Mouse (Mus musculus) CH12.LX (cell line): ENCODE data around the gene Plekhn1. TPM values are rescaled to one million over a fixed set of nuclear protein-coding genes. Genes with fewer than 3 reads are reported as not detected.

Experiments used
- DNase-seq: peaks from one replicate; pipeline ENCODE4 v3.0.0-alpha.2; 2013; ENCODE audit errors: extremely low read depth
- H3K27ac ChIP-seq: 2 replicates; pipeline ENCODE4 v1.5.1; 2012; ENCODE audit warnings: low read depth, mild to moderate bottlenecking, control low read depth, moderate library complexity; ENCODE audit not compliant: insufficient read depth
- H3K27me3 ChIP-seq: replicated peaks from 2 replicates; pipeline ENCODE3; 2012; ENCODE audit warnings: inconsistent platforms
- H3K36me3 ChIP-seq, 2 experiments: replicated peaks in 1 of 2; 2 replicates each; pipeline versions ENCODE3 to v1.6.1; 2012; ENCODE audit warnings: inconsistent platforms in 1 of 2, low read length in 1 of 2, mild to moderate bottlenecking in 1 of 2, mixed read lengths in 1 of 2, moderate library complexity in 1 of 2; ENCODE audit not compliant: control insufficient read depth in 1 of 2, insufficient read depth in 1 of 2
- H3K4me1 ChIP-seq, 2 experiments: 2 replicates each; pipeline ENCODE4 v1.6.1; 2012; ENCODE audit warnings: inconsistent platforms in 1 of 2, moderate library complexity in 1 of 2; ENCODE audit not compliant: insufficient read depth in 2 of 2, control insufficient read depth in 1 of 2
- H3K4me2 ChIP-seq: 2 replicates; pipeline ENCODE4 v1.6.1; 2012; ENCODE audit warnings: low read depth, mild to moderate bottlenecking, control low read depth; ENCODE audit not compliant: poor library complexity, insufficient read depth, severe bottlenecking
- H3K4me3 ChIP-seq, 3 experiments: fragments of 150-350 bp in 1 of 3; sonication (generic) in 1 of 3; replicated peaks in 1 of 3; 2 replicates each; pipeline versions ENCODE3 to v1.5.1; 2011 to 2012; ENCODE audit warnings: low read depth in 2 of 3, low read length in 2 of 3, mild to moderate bottlenecking in 2 of 3, moderate library complexity in 2 of 3, control low read depth in 1 of 3, improper control_type of control experiment in 1 of 3, inconsistent platforms in 1 of 3, mixed read lengths in 1 of 3; ENCODE audit not compliant: poor library complexity in 1 of 3
- H3K79me2 ChIP-seq: replicated peaks from 2 replicates; pipeline ENCODE4 v1.6.1; 2012; ENCODE audit warnings: mild to moderate bottlenecking, moderate library complexity; ENCODE audit not compliant: control insufficient read depth, poor library complexity, insufficient read depth, severe bottlenecking; ENCODE audit errors: extremely low read depth
- H3K9ac ChIP-seq: 2 replicates; pipeline ENCODE4 v1.6.1; 2012; ENCODE audit warnings: low read depth, mild to moderate bottlenecking, control low read depth, moderate library complexity; ENCODE audit not compliant: insufficient read depth
- H3K9me3 ChIP-seq: replicated peaks from 2 replicates; pipeline ENCODE3; 2012; ENCODE audit warnings: low read length, inconsistent platforms, mixed read lengths
- BHLHE40 ChIP-seq: IDR thresholded peaks from 2 replicates; pipeline ENCODE4 v1.6.1; 2011; ENCODE audit warnings: mild to moderate bottlenecking, low read depth, low read length, improper control_type of control experiment
- CHD1 ChIP-seq: IDR thresholded peaks from 2 replicates; pipeline ENCODE4 v1.6.1; 2012; ENCODE audit warnings: low read depth, low read length, improper control_type of control experiment, inconsistent platforms
- CHD2 ChIP-seq: IDR thresholded peaks from 2 replicates; pipeline ENCODE4 v1.6.1; 2011; ENCODE audit warnings: low read length, improper control_type of control experiment
- CTCF ChIP-seq, 2 experiments: IDR thresholded peaks in 1 of 2; conservative IDR thresholded peaks in 1 of 2; 2 replicates each; pipeline ENCODE4 v1.5.1; 2011 to 2012; ENCODE audit warnings: low read depth in 2 of 2, low read length in 2 of 2, improper control_type of control experiment in 1 of 2, inconsistent platforms in 1 of 2, mild to moderate bottlenecking in 1 of 2, moderate library complexity in 1 of 2
- E2F4 ChIP-seq: IDR thresholded peaks from 2 replicates; pipeline ENCODE4 v1.6.1; 2011; ENCODE audit warnings: low read depth, low read length, improper control_type of control experiment; ENCODE audit not compliant: insufficient replicate concordance
- ELF1 ChIP-seq: IDR thresholded peaks from 2 replicates; pipeline ENCODE4 v1.6.1; 2014; ENCODE audit warnings: low read depth, mild to moderate bottlenecking, inconsistent platforms, low read length, improper control_type of control experiment
- GABPA ChIP-seq: IDR thresholded peaks from 2 replicates; pipeline ENCODE4 v1.6.1; 2012; ENCODE audit warnings: low read depth, low read length, improper control_type of control experiment, inconsistent platforms; ENCODE audit not compliant: insufficient replicate concordance
- JUN ChIP-seq: IDR thresholded peaks from 2 replicates; pipeline ENCODE4 v1.6.1; 2011; ENCODE audit warnings: low read depth, mild to moderate bottlenecking, low read length, improper control_type of control experiment, moderate library complexity; ENCODE audit not compliant: insufficient read depth
- JUND ChIP-seq: conservative IDR thresholded peaks from 2 replicates; pipeline ENCODE4 v1.6.1; 2011; ENCODE audit warnings: low read depth, low read length, improper control_type of control experiment
- KAT2A ChIP-seq: IDR thresholded peaks from 2 replicates; pipeline ENCODE4 v1.6.1; 2012; ENCODE audit warnings: low read length, improper control_type of control experiment, inconsistent platforms; ENCODE audit not compliant: insufficient replicate concordance
- MXI1 ChIP-seq: IDR thresholded peaks from 2 replicates; pipeline ENCODE4 v1.6.1; 2011; ENCODE audit warnings: mild to moderate bottlenecking, low read depth, low read length, improper control_type of control experiment
- MYC ChIP-seq: IDR thresholded peaks from 2 replicates; pipeline ENCODE4 v1.6.1; 2011; ENCODE audit warnings: low read depth, mild to moderate bottlenecking, improper control_type of control experiment, low read length
- NRF1 ChIP-seq: IDR thresholded peaks from 2 replicates; pipeline ENCODE4 v1.6.1; 2014; ENCODE audit warnings: low read depth, mild to moderate bottlenecking, inconsistent platforms, low read length, improper control_type of control experiment, moderate library complexity
- PAX5 ChIP-seq: IDR thresholded peaks from 2 replicates; pipeline ENCODE4 v1.6.1; 2012; ENCODE audit warnings: low read length, inconsistent platforms, mixed read lengths
- POLR2AphosphoS2 ChIP-seq: IDR thresholded peaks from 2 replicates; pipeline ENCODE4 v1.6.1; 2011; ENCODE audit warnings: low read depth, low read length, improper control_type of control experiment
- RCOR1 ChIP-seq: conservative IDR thresholded peaks from 2 replicates; pipeline ENCODE4 v1.6.1; 2012; ENCODE audit warnings: low read depth, mild to moderate bottlenecking, inconsistent platforms, low read length, improper control_type of control experiment
- SMC3 ChIP-seq: IDR thresholded peaks from 2 replicates; pipeline ENCODE4 v1.6.1; 2011; ENCODE audit warnings: low read depth, low read length, improper control_type of control experiment
- TCF12 ChIP-seq: IDR thresholded peaks from 2 replicates; pipeline ENCODE4 v1.6.1; 2014; ENCODE audit warnings: low read depth, mild to moderate bottlenecking, inconsistent platforms, low read length, improper control_type of control experiment
- USF1 ChIP-seq: IDR thresholded peaks from 2 replicates; pipeline ENCODE4 v1.6.1; 2014; ENCODE audit warnings: low read depth, mild to moderate bottlenecking, inconsistent platforms, low read length, improper control_type of control experiment
- USF2 ChIP-seq: conservative IDR thresholded peaks from 2 replicates; pipeline ENCODE4 v1.6.1; 2011; ENCODE audit warnings: low read depth, low read length, improper control_type of control experiment
- ZC3H11A ChIP-seq: IDR thresholded peaks from 2 replicates; pipeline ENCODE4 v1.6.1; 2012; ENCODE audit warnings: low read depth, mild to moderate bottlenecking, inconsistent platforms, low read length, improper control_type of control experiment
- ZKSCAN1 ChIP-seq: IDR thresholded peaks from 2 replicates; pipeline ENCODE4 v1.6.1; 2012; ENCODE audit warnings: low read depth, inconsistent platforms, low read length, improper control_type of control experiment, borderline replicate concordance
- ZMIZ1 ChIP-seq: IDR thresholded peaks from 2 replicates; pipeline ENCODE4 v1.6.1; 2012; ENCODE audit warnings: low read depth, mild to moderate bottlenecking, inconsistent platforms, low read length, improper control_type of control experiment
- dilution Hi-C: fragments of 300-500 bp; cut with MboI; formaldehyde crosslinking; loops from 2 replicates; pipeline ENCODE4 v1.14.3; 2020; ENCODE audit warnings: low sequenced_read_pairs; ENCODE audit not compliant: extremely low pct_unique_long_range_greater_than_20kb, extremely low pct_ligation_motif_present
- in situ Hi-C: fragments of 300-500 bp; cut with MboI; formaldehyde crosslinking; loops from 3 replicates; pipeline ENCODE4 v1.14.3; 2019; ENCODE audit warnings: low sequenced_read_pairs, low pct_ligation_motif_present, low pct_unique_long_range_greater_than_20kb, mixed read lengths
- polyA plus RNA-seq: library from polyadenylated mRNA; unstranded; fragments of >175 nt; gene quantifications from 2 replicates; pipeline ENCODE4 v1.2.1, GENCODE M21; 2012; ENCODE audit warnings: low read depth; ENCODE audit not compliant: insufficient read length
- total RNA-seq, 2 experiments: library from RNA; depleted of rRNA; stranded (reverse); fragments of 300-350 nt in 1 of 2; fragments of >200 nt in 1 of 2; gene quantifications; 2 replicates each; pipeline ENCODE4 v1.2.3; 2012 to 2014

Gene Plekhn1
- total and polyA plus RNA-seq, 3 experiments, result 3.3 to 9.7 (median 6.5) TPM

DNA sequence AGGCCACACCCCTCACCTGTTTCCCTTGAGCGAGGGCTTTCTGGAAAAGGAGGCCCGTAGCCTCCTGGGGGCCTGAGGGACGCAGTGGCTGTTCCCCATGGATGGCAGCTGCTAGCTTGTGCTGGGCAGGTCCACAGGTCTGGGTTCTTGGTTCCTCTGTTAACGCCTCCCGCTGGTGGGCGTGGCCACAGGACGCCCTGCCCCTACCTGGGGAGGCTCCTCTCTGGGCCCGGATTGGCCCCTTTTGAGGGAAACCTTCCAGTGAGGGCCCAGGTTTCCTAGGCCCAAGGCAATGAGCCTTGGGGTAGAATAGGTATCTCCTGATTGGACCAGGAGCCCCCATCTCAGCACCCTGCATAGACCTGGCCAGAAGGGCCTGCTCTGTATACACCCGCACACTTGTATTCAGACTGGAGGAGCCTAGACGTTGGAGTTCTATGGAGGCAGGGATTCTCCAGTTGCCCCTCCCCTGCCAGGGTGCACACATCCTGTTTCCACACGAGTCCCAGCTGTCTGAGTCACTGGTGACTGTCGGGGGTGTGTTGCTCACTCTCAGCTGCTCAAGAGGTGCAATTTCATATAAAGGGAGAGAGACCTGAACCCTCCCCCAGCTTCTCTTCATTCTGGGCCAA lies 6.1 kb downstream of the Plekhn1 start:
- Histone ChIP-seq H3K4me1 (peaks cover 0 to 16% of the 10 kb centered on the region in 2 experiments; a peak in 2 of 4 replicates), H3K4me2 (no peak overlapping the region), H3K79me2 (no peaks in the 10 kb centered on the region), H3K9me3 (no peaks in the 10 kb centered on the region), H3K4me3 (no peak overlapping the region), H3K27me3 (no peaks in the 10 kb centered on the region), H3K36me3 (peaks cover 40 to 55% of the 10 kb centered on the region in 2 experiments), H3K9ac (no peak overlapping the region), H3K27ac (no peak overlapping the region)
- in situ Hi-C loops, result no loop called here
- dilution Hi-C loops, result no loop called here
- DNase-seq, result no peak
- no peak for TF ChIP-seq ELF1
- no peak for TF ChIP-seq MYC
- TF ChIP-seq ZMIZ1, result no peak
- no peak for TF ChIP-seq USF1
- TF ChIP-seq CHD2, result no peak
- TF ChIP-seq BHLHE40, result no peak
- TF ChIP-seq PAX5, result no peak
- no peak for TF ChIP-seq CHD1
- no peak for TF ChIP-seq KAT2A
- TF ChIP-seq E2F4, result no peak
- TF ChIP-seq USF2, result no peak
- no peak for TF ChIP-seq NRF1
- no peak for TF ChIP-seq JUND
- no peak for TF ChIP-seq ZKSCAN1
- no peak for TF ChIP-seq ZC3H11A

DNA sequence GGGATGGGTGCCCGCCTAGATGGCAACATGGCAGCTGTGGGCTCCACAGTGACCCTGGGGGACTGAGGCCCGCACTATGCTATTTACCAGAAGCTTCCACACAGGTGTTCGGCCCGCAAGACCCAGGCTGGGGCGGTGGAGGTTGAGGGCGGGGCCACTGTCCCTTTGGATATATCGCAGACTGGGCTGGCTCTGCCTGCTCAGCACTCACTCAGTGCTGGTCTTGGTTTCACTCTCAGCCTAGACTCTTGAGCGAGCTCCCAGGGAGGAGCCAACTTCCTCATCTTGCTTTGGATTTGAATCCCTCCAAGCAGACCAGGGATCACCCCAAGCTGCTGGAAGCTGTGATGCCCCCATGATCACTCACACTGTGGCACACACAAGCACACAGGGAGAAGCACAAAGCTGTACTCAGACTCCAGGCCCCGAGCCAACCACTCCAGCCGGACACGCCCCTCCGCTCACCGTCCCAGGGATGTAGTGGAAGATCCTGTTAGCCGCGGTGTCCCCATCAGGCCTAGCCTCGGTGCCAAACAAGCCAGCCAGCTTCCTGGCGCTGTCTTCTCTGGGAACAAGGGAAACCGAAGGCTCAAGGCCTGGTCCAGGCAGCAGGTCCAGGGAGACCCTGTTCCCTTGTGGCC lies 6.8 kb downstream of the Plekhn1 start:
- Histone ChIP-seq H3K79me2 (no peaks in the 10 kb centered on the region), H3K9me3 (no peaks in the 10 kb centered on the region), H3K9ac (no peak overlapping the region)
- no peak for DNase-seq
- TF ChIP-seq MXI1 (no peak), SMC3 (no peak), GABPA (no peak), TCF12 (no peak), JUN (no peak), RCOR1 (no peak), KAT2A (no peak), PAX5 (no peak), CTCF (conservative IDR thresholded peaks at IDR 0.05 in 1 of 2, IDR thresholded peaks at IDR 0.05 in 1 of 2; ENCODE audit: low read depth in 2 of 2, low read length in 2 of 2) (no peak), POLR2AphosphoS2 (no peak)
- TF ChIP-seq, all 38 proteins: peak for 0
- in situ Hi-C loops (no loop called here), dilution Hi-C loops (no loop called here)
- Histone ChIP-seq H3K4me3 (no peak overlapping the region), H3K4me2 (no peak overlapping the region), H3K36me3 (peaks cover 37 to 52% of the 10 kb centered on the region in 2 experiments), H3K27ac (no peak overlapping the region), H3K27me3 (no peaks in the 10 kb centered on the region), H3K4me1 (peaks cover 0 to 14% of the 10 kb centered on the region in 2 experiments; a peak in 2 of 4 replicates)
